Mouse (Mus musculus): Measurements from ENCODE around the gene Orc6. TPM values are rescaled to one million over a fixed set of nuclear protein-coding genes. Genes with fewer than 3 reads are reported as not detected.

Orc6 gene
- polyA plus RNA-seq (2015; fragmentation: Nextera tagmentation; extraction: Ambion mirVana) = 64.8 and 70.3 TPM in 2 replicates

- H3K9me3 ChIP-seq = no peaks in the 10 kb centered on the region
- H3K4me3 ChIP-seq = peak within 1 kb of the TSS; percentile 84
- peaks cover 15% of the 10 kb centered on the region for H3K36me3 ChIP-seq
- H3K4me2 ChIP-seq = peak within 1 kb of the TSS; percentile 85
- peak within 1 kb of the TSS; percentile 81 for H3K9ac ChIP-seq
- H3K27me3 ChIP-seq = no peaks in the 10 kb centered on the region
- under 1% methylated on average over 63 of the region's 63 CpGs for WGBS
- H3K27ac ChIP-seq (replicated peaks) = peak within 1 kb of the TSS; percentile 99
- peaks cover 40% of the 10 kb centered on the region for H3K4me1 ChIP-seq (replicated peaks)
- ATAC-seq (ENCODE audit: low FRiP score, low read depth) = peak; percentile 99
Observed at GRCm38 (mm10) chr8:85299434-85300077, at the start of gene Orc6, which contains the start of gene Vps35. TSS of gene Orc6 (plus strand) at chr8:85299632. TSS of gene Vps35 (minus strand) at chr8:85299802.

DNA sequence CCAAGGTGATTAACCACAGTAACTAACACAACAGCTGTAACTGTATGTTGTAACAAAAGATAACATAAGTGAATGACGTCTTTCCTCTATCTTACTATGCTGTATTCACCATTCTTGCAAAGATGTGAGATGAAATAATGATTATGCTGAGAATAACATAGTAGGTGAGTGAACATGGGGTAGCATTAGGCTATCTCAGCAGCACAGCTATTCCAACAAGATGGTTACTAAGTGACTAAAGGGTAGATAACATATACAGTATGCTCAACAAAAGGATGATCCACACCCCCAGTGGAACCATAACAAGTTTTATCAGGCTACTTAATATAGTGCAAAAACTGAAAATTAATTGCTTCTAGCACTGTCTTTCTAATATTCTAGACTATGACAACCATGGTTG is 12.6 kb upstream of the Orc6 start:
- Histone ChIP-seq H3K36me3 (peaks cover 50% of the 10 kb centered on the region), H3K4me1 (replicated peaks) (no peaks in the 10 kb centered on the region), H3K9ac (no peak overlapping the region), H3K27ac (replicated peaks) (no peak overlapping the region), H3K4me3 (no peak overlapping the region), H3K9me3 (no peaks in the 10 kb centered on the region), H3K27me3 (no peaks in the 10 kb centered on the region), H3K4me2 (no peak overlapping the region)
- no peak for ATAC-seq (ENCODE audit: low FRiP score, low read depth)
- 92% methylated on average over 1 of the region's 1 CpGs for WGBS

- Histone ChIP-seq H3K27ac (replicated peaks) (peak overlapping the region; percentile 99), H3K36me3 (peaks cover 15% of the 10 kb centered on the region), H3K9ac (peak overlapping the region; percentile 81), H3K4me2 (peak overlapping the region; percentile 81), H3K4me3 (peak overlapping the region; percentile 84), H3K27me3 (no peaks in the 10 kb centered on the region), H3K9me3 (no peaks in the 10 kb centered on the region), H3K4me1 (replicated peaks) (peaks cover 40% of the 10 kb centered on the region)
- WGBS = under 1% methylated on average over 53 of the region's 53 CpGs
- peak; percentile 74 for ATAC-seq (ENCODE audit: low FRiP score, low read depth)
Observed at GRCm38 (mm10) chr8:85298600-85299433, 615 bp upstream of the Orc6 start.

DNA sequence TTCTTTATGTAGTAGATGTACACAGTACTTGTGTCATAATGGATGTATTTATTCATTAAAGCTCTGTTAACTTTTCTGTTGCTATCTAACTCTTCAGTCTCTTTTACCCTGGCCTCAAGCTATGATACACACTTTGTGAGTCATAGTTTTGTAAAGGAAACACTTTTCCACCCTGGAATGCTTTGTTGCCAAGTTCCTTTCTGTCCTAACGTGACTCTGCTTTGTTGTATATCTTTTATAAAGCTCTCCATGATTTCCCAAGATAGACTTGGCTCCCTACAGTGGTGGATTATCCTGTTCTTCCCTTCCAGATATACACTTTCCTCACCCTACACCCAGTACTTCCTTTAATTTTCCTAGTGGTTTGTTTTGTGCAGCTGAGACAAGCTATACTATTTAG is 2.5 kb downstream of the Orc6 start:
- Histone ChIP-seq H3K9me3 (no peaks in the 10 kb centered on the region), H3K27me3 (no peaks in the 10 kb centered on the region), H3K27ac (replicated peaks) (no peak overlapping the region), H3K36me3 (peaks cover 35% of the 10 kb centered on the region), H3K4me3 (no peak overlapping the region), H3K4me2 (no peak overlapping the region), H3K4me1 (replicated peaks) (peaks cover 37% of the 10 kb centered on the region), H3K9ac (0 out of 2 replicates have a peak overlapping the region, but pooled peaks have one; percentile 10)
- 39% methylated on average over 1 of the region's 1 CpGs for WGBS
- ATAC-seq (ENCODE audit: low FRiP score, low read depth) = no peak

GRCm38 (mm10) chr8:85302931-85303330 is 3.5 kb downstream of the Orc6 start:
- Histone ChIP-seq H3K4me1 (replicated peaks) (peaks cover 27% of the 10 kb centered on the region), H3K4me3 (no peak overlapping the region), H3K9ac (no peak overlapping the region), H3K27me3 (no peaks in the 10 kb centered on the region), H3K9me3 (no peaks in the 10 kb centered on the region), H3K27ac (replicated peaks) (no peak overlapping the region), H3K4me2 (no peak overlapping the region), H3K36me3 (peaks cover 43% of the 10 kb centered on the region)
- WGBS = 93% methylated on average over 3 of the region's 3 CpGs
- no peak for ATAC-seq (ENCODE audit: low FRiP score, low read depth)

DNA sequence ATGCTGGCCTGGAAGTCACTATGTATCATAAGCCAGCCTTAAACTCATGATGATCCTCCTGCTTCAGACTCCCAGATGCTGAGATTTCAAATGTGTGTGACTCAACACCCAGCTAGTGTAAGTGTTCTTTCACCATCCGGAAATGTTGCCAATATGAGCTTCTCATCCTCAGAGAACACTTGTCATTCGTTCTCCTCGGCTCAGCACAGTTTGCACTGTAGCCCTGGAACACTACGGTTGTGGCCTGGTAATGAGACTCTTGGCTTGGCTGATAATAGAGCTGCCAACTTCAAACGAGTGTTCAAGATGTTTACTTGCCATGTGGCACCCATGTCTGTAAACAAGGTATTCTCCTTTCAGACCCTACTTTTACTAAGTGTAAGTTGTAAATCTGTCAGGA is 4.1 kb downstream of the Orc6 start:
- Histone ChIP-seq H3K9ac (no peak overlapping the region), H3K4me1 (replicated peaks) (peaks cover 21% of the 10 kb centered on the region), H3K27me3 (no peaks in the 10 kb centered on the region), H3K9me3 (no peaks in the 10 kb centered on the region), H3K4me3 (no peak overlapping the region), H3K27ac (replicated peaks) (no peak overlapping the region), H3K4me2 (no peak overlapping the region), H3K36me3 (peaks cover 49% of the 10 kb centered on the region)
- no peak for ATAC-seq (ENCODE audit: low FRiP score, low read depth)
- WGBS = 88% methylated on average over 5 of the region's 5 CpGs

GRCm38 (mm10) chr8:85308564-85308963 is 9.1 kb downstream of the Orc6 start:
- H3K4me2 ChIP-seq = no peak overlapping the region

GRCm38 (mm10) chr8:85311743-85312142 is 12.3 kb downstream of the Orc6 start:
- Histone ChIP-seq H3K9ac (no peak overlapping the region), H3K4me2 (no peak overlapping the region), H3K36me3 (peaks cover 24% of the 10 kb centered on the region), H3K27me3 (no peaks in the 10 kb centered on the region), H3K4me3 (no peak overlapping the region), H3K27ac (replicated peaks) (no peak overlapping the region), H3K4me1 (replicated peaks) (no peaks in the 10 kb centered on the region), H3K9me3 (no peaks in the 10 kb centered on the region)
- no peak for ATAC-seq (ENCODE audit: low FRiP score, low read depth)

More at GRCm38 (mm10) chr8:85308564-85308963, 9.1 kb downstream of the Orc6 start:
- Histone ChIP-seq H3K4me1 (replicated peaks) (no peaks in the 10 kb centered on the region), H3K27me3 (no peaks in the 10 kb centered on the region), H3K9me3 (no peaks in the 10 kb centered on the region), H3K4me3 (no peak overlapping the region), H3K36me3 (peaks cover 49% of the 10 kb centered on the region), H3K9ac (no peak overlapping the region), H3K27ac (replicated peaks) (no peak overlapping the region)
- 97% methylated on average over 2 of the region's 2 CpGs for WGBS
- no peak for ATAC-seq (ENCODE audit: low FRiP score, low read depth)

DNA sequence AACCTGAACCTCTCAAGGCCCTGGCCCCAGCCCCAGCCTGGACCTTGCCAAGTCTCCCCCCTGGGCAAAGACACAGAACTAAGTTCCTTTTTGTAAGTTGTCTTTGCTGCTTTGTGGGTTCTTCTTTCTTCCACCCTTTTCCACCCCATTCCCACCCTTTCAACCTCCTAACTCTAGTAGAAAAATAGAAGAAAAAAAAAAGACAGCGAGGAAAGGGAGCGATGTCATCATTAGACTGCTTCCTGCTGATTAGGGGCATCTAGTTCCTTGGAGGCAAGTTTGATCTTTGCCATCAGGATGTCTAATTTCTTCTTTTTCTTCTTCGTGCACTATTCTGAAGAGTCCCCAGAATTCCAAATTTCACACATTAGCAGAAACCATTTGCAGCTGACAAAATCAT is 13.6 kb downstream of the Orc6 start:
- no peak for ATAC-seq (ENCODE audit: low FRiP score, low read depth)
- H3K27me3 ChIP-seq = no peaks in the 10 kb centered on the region
- H3K4me3 ChIP-seq = no peak overlapping the region

GRCm38 (mm10) chr8:85318534-85318933 is 19.1 kb downstream of the Orc6 start:
- no peak overlapping the region for H3K9ac ChIP-seq
- WGBS = 94% methylated on average over 4 of the region's 4 CpGs

More for the DNA sequence above, 13.6 kb downstream of the Orc6 start:
- Histone ChIP-seq H3K4me2 (no peak overlapping the region), H3K9me3 (no peaks in the 10 kb centered on the region), H3K27ac (replicated peaks) (no peak overlapping the region), H3K9ac (no peak overlapping the region), H3K4me1 (replicated peaks) (no peaks in the 10 kb centered on the region), H3K36me3 (peaks cover 13% of the 10 kb centered on the region)
- WGBS = 78% methylated on average over 3 of the region's 3 CpGs

GRCm38 (mm10) chr8:85321981-85322380 is 22.5 kb downstream of the Orc6 start:
- H3K36me3 ChIP-seq = no peaks in the 10 kb centered on the region
- no peak for ATAC-seq (ENCODE audit: low FRiP score, low read depth)
- H3K4me3 ChIP-seq = no peak overlapping the region
- no peaks in the 10 kb centered on the region for H3K27me3 ChIP-seq
- 88% methylated on average over 15 of the region's 15 CpGs for WGBS
- no peaks in the 10 kb centered on the region for H3K9me3 ChIP-seq
- no peak overlapping the region for H3K4me2 ChIP-seq
- no peaks in the 10 kb centered on the region for H3K4me1 ChIP-seq (replicated peaks)
- no peak overlapping the region for H3K27ac ChIP-seq (replicated peaks)
- H3K9ac ChIP-seq = no peak overlapping the region

More at GRCm38 (mm10) chr8:85318534-85318933, 19.1 kb downstream of the Orc6 start:
- Histone ChIP-seq H3K27me3 (no peaks in the 10 kb centered on the region), H3K4me3 (no peak overlapping the region), H3K27ac (replicated peaks) (no peak overlapping the region), H3K9me3 (no peaks in the 10 kb centered on the region), H3K4me1 (replicated peaks) (no peaks in the 10 kb centered on the region), H3K36me3 (no peaks in the 10 kb centered on the region), H3K4me2 (no peak overlapping the region)
- ATAC-seq (ENCODE audit: low FRiP score, low read depth) = no peak

DNA sequence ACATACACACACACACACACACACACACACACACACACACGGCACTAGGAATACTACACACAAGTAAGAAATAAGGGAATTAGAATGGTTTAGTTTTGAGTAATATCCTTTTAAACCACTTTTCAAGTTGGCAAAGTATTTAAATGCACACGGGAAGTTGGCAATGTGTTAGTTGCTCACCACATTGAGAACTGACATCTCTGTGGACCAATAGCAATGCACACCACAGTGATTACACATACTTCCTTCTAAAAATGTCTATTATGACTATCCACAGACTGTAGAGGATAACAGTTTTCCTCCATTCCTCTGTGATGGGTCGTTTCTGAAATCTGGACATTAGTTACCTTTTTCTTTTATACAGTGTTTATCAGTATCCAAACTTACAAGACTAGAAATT is 23.7 kb downstream of the Orc6 start:
- no peaks in the 10 kb centered on the region for H3K4me1 ChIP-seq (replicated peaks)
- WGBS = 83% methylated on average over 3 of the region's 3 CpGs
- no peak overlapping the region for H3K9ac ChIP-seq
- no peaks in the 10 kb centered on the region for H3K27me3 ChIP-seq
- ATAC-seq (ENCODE audit: low FRiP score, low read depth) = no peak
- no peaks in the 10 kb centered on the region for H3K36me3 ChIP-seq
- H3K9me3 ChIP-seq = no peaks in the 10 kb centered on the region
- no peak overlapping the region for H3K27ac ChIP-seq (replicated peaks)
- H3K4me2 ChIP-seq = no peak overlapping the region
- no peak overlapping the region for H3K4me3 ChIP-seq
